Mouse (Mus musculus) neural tube, embryonic 10.5 days (tissue): ENCODE results near the gene Pdik1l.
"Not testable (repeated sequence)": the region's sequence is repeated elsewhere in the genome, so short reads cannot be mapped to it uniquely, and the experiment has no call there.

Experiments
- DNase-seq: peaks from one replicate; pipeline ENCODE4 v3.0.0-alpha.2; 2017; ENCODE audit warnings: low spot score; ENCODE audit errors: extremely low spot score

The Pdik1l gene

GRCm38 (mm10) chr4:134298626-134299497 lies 11.2 kb upstream of the Pdik1l start:
- DNase-seq, result no peak

GRCm38 (mm10) chr4:134297369-134297768 lies 9.7 kb upstream of the Pdik1l start:
- no peak for DNase-seq

- DNase-seq, result no peak
Observed at GRCm38 (mm10) chr4:134296523-134296922, 8.8 kb upstream of the Pdik1l start.

- DNase-seq, result not testable (repeated sequence)
Observed at GRCm38 (mm10) chr4:134296096-134296495, 8.4 kb upstream of the Pdik1l start.

GRCm38 (mm10) chr4:134293692-134294163 lies 6.0 kb upstream of the Pdik1l start:
- no peak for DNase-seq

GRCm38 (mm10) chr4:134293061-134293691 lies 5.5 kb upstream of the Pdik1l start:
- DNase-seq, result no peak

- peak; percentile 88 for DNase-seq
Observed at GRCm38 (mm10) chr4:134292067-134292466, 4.4 kb upstream of the Pdik1l start.

GRCm38 (mm10) chr4:134288397-134289256 lies 932 bp upstream of the Pdik1l start:
- peak; percentile 41 for DNase-seq

GRCm38 (mm10) chr4:134287168-134287564 lies 529 bp downstream of the Pdik1l start:
- DNase-seq, result peak; percentile 98

GRCm38 (mm10) chr4:134286226-134287167 lies 1.2 kb downstream of the Pdik1l start:
- DNase-seq, result no peak

GRCm38 (mm10) chr4:134284942-134285341 lies 2.8 kb downstream of the Pdik1l start:
- no peak for DNase-seq

GRCm38 (mm10) chr4:134273417-134274345 lies 14.0 kb downstream of the Pdik1l start:
- DNase-seq, result no peak

- no peak for DNase-seq
Observed at GRCm38 (mm10) chr4:134272731-134273416, 14.8 kb downstream of the Pdik1l start.

GRCm38 (mm10) chr4:134271979-134272378 lies 15.7 kb downstream of the Pdik1l start:
- no peak for DNase-seq

GRCm38 (mm10) chr4:134269622-134270021 lies 18.1 kb downstream of the Pdik1l start:
- not testable (repeated sequence) for DNase-seq

GRCm38 (mm10) chr4:134268102-134268655 lies 19.5 kb downstream of the Pdik1l start:
- DNase-seq, result no peak

- no peak for DNase-seq
Observed at GRCm38 (mm10) chr4:134265860-134266585, 21.7 kb downstream of the Pdik1l start.

GRCm38 (mm10) chr4:134263191-134263590 lies 24.5 kb downstream of the Pdik1l start:
- peak; percentile 55 for DNase-seq
